Mouse (Mus musculus): ENCODE measurements around the gene Dennd6b.

Gene Dennd6b

DNA sequence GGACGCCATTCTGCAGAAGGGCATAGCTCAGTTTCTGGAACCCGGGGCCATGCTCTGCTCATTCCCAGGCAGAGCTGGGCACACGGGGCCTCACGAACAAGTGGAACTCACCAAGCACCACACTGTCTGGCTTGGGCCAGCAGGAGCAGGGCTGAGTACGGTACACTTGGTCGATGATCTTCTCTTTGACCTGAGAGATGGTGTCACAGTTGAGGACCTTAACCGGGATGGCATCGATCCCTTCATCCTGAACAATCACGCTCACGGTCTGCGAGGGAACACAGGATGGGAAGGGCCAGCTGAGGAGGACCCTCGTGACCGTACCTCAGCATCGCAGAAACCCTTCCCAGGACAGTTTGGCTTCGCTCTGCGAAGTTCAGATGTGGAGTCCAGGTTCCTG is 37.8 kb downstream of the Dennd6b start:
- no peak for DNase-seq (ENCODE audit: low read depth, low spot score)

DNA sequence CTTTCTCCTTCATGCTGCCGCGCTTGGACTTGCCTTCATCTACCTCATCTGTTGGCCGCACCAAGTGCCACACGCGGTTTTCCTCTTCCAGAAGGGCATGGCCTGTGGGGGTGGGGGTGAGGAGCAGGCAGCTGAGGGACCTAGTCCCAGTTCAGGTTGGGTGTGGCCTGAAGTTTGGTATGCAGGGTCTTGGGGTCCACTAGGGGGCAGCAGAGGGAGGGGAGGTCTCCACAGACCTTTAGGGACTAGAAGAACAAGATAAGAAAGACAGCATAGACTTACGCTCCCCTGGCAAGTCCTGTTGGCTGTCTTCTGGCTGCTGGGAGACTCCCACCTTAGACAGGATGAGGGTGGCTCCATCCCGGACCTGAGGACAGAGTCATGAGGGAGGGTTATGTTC is 38.3 kb downstream of the Dennd6b start:
- DNase-seq (ENCODE audit: low read depth, low spot score), result peak; percentile 95

DNA sequence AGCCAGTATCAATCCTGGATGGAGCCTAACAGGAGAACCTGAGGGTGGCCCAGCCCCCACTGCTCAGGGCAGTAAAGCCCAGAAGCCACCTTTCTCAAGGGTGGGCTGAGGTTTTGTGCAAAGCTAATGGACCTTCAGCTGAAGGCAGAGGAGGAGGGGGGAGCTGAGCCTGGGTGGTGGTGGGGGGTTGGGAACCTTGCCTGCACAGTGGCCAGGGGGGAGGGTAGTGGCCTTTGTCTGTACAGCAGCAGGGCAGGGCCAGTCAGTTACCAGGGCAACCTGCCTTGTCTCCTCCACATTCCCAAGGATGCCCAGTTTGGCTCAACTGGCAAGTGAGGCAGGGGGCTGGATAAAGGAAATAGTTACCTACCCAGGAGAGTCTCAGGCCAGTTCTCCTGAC is 44.0 kb downstream of the Dennd6b start:
- DNase-seq (ENCODE audit: low read depth, low spot score), result no peak

DNA sequence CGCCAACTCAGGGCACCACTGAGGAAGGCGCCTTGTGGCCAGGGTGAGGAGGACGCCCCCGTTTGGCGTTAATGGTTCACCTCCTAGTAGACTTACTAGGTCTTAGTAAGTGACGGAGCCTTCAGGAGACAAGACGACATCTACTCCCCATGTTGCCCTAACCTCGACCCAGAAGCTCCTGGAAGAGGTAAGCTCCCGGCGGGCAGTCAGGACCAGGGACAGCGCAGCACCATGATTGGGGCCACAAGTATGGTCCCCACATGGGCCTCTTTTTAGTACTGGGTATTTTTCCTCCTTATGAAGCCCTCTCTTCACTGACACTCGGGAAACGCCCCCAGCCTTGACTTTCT is 46.3 kb downstream of the Dennd6b start:
- DNase-seq (ENCODE audit: low read depth, low spot score), result peak; percentile 84

DNA sequence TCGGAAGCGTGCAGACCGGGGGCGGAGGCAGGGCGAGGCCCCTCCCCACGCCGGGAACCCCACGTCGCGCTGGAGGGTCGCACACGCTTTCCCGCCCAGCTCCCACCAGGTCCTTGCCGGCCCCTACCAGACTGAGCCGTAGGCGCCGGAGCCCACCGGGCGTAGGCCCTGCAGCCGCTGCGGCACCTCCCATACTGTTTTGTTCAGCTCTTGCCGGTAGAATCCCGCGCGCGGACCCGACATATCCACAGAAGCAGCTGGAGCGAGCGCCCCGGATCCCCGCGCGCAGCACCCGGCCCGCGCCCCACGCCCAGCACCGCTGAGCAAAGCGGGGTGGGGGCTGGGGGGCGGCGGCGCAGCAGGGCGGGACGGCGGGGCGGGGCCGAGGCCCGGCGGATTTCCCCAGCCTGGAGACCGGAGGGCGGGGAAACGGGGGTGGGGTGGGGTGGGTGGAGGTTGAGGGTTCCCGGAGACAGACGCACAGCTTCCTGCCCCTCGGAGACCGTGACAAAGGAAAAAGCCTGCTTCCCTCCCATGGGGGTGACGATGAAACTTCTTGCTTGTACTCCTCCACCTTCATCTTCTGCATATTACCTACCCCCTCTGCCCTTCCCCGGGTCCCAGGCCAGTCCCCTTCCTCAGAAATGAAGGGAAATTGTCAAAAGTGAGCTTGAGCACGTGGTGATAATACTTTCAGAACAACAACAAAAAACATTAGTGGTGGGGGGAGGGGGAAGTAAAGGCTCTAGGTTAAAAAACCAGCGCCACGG is 46.8 kb downstream of the Dennd6b start, which contains the start of gene Mapk11:
Mapk11 (minus strand) TSS at position 358 of the 770 bp plus-strand sequence.
- peak; percentile 71 for DNase-seq (ENCODE audit: low read depth, low spot score)

DNA sequence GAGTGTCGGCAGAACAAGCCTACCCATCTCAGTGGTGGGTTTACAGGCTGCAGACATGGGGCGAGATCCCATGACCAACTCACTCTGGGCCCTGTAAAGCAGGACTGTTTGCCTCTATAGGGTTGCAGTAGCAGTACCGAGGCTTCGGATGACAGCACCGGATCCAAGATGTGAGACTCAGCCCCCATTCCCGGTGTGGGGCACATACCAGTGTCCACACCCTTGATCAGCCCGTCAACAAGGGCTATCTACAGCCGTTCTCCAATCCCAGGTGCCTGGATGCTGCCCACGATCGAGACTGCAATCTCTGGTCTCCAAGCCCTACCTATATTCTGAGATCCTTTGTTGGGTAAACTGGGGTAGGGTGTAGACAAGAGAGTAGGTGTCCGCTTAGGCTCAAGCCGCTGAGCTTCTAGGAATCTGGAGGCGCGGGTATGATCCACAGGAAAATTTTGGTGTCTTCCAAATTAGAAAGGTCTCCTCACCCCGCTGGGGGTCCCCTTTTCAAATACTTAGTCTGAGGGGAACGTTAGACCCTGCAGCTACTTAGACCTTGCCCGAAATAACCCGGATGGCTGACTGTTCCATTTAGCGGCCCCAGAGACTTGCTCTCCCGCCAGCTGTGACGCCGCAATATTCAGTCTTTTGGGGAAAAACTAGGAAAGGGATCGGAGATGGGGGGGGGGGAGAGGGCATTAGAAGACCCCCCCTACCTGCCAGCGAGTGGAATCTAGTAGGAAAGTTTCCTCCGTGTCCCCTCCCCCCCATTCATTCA is 47.6 kb downstream of the Dennd6b start:
- DNase-seq (ENCODE audit: low read depth, low spot score), result peak; percentile 28

DNA sequence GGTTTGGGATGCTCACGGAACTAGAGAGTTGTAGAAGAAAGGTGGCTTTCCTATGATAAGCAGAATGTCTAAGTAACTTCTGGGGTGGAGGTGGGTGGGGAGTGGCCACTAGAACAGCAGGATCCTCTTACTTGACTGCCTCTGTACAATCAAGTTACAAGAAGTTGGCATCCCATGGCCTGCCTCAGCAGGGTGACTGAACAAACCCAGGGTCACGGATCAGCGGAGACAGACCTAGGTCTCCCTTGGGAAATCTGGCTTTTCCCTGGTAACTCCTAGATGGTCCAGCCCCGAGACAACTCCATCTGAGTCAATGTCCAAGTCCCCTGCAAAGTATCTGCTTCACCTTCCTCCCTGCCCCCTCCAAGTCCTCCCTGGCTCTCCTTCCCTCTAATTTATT is 48.4 kb downstream of the Dennd6b start:
- DNase-seq (ENCODE audit: low read depth, low spot score), result no peak

DNA sequence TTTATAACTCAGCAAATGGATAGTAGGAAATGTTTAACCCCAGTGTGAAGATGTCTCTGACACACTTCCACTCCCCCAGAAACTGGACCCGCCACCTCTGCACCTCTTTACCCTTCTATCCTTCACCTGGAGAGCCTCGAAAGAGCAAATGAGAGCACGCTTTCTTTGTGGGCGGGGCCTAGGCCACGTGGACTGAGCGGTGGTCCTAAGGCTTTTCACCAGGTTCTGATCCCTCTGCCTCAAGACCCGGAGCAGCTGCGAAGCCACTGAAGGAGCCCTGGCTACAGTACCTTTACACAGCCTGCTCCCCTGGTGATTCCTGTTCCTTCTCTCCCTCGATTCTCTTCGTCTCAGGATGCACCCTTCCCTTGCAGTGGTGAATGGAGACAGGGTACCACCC is 48.8 kb downstream of the Dennd6b start:
- peak; percentile 33 for DNase-seq (ENCODE audit: low read depth, low spot score)

DNA sequence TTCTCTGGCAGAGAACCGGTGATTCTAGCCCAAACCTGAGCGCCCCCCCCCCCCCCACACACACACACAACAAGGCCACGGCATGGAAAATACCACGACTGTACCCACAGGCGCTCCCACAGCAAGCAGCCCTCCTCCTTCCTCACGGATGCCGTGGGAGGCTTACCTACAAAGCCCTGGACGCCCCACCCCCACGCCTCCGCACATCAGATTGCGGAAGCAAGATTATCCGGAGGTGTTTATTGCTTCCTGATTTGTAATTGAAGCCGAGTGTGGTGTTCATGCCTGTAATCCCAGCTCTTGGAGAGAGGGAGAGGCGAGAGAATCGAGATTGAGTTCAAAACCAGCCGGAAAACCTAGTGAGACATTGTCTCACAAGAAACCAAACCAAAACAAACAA is 49.3 kb downstream of the Dennd6b start:
- peak; percentile 26 for DNase-seq (ENCODE audit: low read depth, low spot score)

DNA sequence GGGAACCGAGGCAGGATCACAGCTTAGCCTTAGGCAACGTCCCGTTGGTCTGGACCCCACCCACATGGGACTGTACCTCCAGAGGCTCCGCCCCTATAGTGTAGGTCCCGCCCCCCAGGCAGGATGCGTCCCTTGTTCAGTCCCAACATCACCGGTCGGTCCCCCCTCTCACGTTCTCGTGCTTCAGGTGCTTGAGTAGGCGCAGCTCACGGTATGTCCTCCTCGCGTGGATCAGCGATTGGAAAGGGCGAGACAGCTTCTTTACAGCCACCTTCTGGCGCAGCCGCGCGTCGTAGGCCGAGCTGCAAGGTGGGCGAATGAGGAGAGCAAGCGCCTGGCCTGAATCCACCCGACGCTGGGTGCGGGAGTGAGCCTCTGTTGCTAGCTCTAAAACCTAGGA is 49.8 kb downstream of the Dennd6b start:
- DNase-seq (ENCODE audit: low read depth, low spot score), result peak; percentile 88

DNA sequence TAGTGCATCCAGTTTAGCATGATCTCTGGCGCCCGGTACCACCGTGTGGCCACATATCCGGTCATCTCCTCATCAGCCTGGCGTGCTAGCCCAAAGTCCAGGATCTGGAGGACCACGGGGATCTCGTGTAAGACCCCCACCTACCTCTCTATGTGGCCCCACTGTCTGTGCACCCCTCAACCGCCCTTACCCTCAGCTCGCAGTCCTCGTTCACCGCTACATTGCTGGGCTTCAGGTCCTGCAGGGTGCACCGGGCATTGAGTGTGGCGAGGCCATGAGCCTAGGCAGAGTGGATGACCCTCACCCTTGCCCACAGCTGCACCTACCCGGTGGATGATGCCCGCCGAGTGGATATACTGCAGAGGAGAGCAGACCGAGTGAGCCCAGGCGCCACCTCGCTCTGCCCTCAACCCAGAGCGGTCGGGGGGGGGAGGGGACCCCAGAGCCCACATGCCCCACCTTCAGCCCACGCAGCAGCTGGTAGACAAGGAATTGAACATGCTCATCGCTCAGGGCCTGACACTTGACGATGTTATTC is 50.4 kb downstream of the Dennd6b start:
- no peak for DNase-seq (ENCODE audit: low read depth, low spot score)

DNA sequence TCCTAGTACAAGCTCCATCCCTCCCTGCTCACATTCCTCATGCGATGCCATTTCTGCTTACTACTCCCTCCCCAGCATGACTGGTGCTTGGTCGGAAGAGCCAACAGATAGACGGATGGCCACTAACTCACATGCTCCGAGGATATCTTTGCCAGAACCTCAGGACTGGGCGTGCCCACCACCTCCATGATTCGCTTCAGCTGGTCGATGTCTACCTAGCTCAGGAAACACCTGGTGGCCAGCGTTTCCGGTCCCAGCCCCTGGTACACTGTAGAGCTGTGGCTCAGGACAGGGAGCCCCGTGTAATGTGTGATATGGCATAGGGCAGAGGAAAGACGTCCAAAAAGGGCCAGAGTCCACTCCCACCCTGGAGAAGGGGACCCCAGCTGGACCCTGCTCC is 51.3 kb downstream of the Dennd6b start:
- DNase-seq (ENCODE audit: low read depth, low spot score), result no peak

DNA sequence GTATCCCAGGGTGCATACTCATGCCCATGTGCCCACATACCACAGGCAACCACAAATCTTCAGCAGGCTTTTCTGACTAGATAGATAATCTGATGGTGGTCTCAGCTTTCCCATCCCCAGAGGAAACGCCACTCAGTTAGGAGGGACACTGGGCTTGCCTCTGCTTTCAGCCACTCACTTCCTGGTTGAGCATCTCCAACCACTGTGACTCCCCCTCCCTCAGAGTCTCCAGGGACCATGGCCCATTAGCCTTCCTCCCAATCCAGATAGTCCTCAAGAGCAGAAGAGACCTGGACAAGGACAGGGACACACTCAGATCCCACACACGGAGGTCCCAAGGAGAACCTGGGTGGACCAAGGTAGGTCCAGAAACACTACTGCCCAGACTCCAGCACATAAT is 53.2 kb downstream of the Dennd6b start:
- DNase-seq (ENCODE audit: low read depth, low spot score), result no peak

DNA sequence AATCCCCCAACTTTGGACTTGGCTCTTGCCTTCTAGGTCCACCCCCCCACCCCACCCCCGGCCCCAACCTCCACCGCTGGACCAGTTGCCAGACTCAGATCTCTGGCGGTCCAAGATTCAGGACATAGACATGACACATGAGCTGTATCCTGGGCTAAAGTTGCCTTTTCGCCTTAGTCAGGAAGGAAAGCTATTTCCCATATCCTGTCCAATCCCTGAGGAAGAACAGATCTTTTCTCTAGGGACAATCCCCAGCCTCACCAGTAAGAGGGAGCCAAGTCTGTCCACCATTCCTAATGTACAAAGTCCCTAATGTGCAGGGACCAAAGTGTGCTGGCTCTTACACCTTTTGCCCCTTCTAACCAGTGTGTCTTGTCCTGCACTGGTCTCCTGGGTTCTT is 54.4 kb downstream of the Dennd6b start:
- no peak for DNase-seq (ENCODE audit: low read depth, low spot score)

DNA sequence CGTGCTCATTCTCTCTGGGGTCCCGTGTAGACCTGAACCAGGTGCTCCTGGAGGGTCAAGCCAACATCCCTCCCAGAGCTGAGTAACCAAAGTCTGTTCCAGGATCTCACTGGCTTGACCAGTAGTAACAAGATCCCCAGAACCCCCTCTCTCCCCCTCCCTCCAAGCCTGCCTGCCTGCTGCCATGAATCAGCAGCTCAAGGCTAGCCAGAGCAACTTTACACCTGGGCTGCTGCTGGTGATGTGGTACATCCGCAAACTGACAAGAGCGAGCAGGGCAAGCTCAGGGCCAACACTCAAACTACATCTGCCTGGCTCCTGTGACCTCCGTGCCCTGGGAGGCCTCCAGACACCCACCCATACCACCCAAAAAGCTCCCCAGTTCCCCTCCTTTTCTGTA is 54.9 kb downstream of the Dennd6b start:
- no peak for DNase-seq (ENCODE audit: low read depth, low spot score)

DNA sequence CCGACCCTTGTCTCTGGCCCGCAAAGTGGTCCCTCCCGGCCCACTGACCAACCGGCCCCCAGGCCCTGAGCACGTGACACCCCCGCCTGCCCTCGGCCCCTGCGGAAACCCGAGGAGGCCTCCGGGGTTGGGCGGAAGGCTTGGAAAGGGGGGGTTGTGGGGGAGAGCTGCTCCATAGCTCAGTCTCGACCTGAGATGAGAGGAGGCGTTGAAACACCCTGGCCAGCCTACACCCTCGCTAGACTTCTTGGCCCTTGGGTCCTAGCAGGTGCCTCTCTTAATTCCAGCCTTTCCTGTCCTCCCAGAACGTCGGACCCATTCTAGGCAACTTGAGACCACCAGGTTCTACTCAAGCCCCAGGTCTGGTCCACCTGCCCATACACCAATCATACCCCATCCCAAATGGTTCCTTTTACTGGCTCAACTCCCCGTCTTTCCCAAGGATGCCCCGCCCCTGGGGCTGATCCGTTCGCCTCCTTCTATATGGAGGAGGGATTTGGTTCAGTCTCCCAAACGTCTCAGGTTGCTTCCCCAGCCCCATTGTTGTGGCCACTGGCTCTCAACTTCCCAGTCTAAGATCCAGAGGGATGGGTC is 55.5 kb downstream of the Dennd6b start, which contains the start of gene Mapk12:
Mapk12 (minus strand) TSS at position 45 of the 594 bp plus-strand sequence.
- DNase-seq (ENCODE audit: low read depth, low spot score), result peak; percentile 87

DNA sequence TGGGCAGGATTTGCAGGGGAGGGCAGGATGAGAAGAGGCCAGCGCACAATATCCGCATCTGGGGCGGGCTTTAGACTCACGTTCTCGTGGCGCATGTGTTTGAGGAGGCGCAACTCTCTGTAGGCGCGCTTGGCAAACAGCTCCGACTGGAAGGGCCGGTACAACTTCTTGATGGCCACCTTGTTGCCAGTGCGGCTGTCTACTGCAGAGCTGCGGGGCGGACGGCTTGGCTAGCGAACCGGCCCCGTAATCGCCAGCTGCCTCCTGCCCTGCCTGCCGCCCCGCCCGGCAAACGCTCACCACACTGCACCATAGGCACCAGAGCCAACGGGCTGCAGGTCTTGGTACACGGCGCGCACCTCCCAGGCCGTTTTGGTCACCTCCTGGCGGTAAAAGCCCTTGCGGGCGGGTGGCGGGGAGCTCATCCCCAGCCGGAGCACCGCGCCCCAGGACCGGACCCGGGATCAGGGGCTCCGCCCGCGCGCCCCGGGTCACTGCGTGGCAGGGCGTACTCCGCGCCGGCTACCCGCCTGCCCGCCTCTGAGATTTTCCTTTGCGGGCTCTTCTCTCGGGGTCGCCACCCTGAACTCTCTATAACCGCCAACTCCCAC is 56.1 kb downstream of the Dennd6b start:
- DNase-seq (ENCODE audit: low read depth, low spot score), result peak; percentile 45

DNA sequence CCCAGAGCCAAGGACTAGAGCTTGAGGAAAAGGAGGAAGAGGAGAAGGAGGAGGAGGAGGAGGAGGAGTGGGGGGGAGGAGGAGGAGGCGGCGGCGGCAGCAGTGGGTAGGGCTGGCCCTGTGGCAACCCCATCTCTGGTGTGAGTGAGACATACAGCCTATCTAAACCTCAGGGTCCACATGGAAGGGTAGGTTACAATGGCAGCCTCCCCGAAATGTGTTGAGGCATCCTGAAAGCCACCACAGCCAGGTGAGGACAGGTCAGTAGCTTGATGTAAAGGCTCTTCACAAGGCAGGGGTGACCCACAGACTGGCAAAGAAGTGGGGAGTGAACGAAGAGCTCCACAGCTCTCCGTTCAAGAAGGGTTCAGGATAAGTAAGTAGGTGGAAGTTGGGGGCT is 57.8 kb downstream of the Dennd6b start:
- no peak for DNase-seq (ENCODE audit: low read depth, low spot score)

DNA sequence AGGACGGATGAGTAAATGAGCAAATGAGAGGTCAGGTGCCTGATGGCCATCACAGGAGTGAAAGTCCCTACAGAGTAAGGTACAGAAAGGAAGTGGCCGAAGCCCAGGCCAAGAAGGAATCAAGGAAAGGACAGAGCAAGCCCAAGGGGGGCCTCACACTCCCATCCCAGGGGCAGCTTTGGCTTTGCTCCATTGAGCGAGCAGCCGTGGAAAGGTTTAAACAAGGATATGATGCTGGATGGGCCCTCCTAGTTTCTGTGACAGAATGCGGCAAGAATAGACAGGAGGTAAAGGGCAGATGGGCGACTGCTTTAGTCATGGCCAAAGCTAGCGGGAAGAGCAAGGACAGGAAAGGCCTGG is 58.3 kb downstream of the Dennd6b start:
- no peak for DNase-seq (ENCODE audit: low read depth, low spot score)

DNA sequence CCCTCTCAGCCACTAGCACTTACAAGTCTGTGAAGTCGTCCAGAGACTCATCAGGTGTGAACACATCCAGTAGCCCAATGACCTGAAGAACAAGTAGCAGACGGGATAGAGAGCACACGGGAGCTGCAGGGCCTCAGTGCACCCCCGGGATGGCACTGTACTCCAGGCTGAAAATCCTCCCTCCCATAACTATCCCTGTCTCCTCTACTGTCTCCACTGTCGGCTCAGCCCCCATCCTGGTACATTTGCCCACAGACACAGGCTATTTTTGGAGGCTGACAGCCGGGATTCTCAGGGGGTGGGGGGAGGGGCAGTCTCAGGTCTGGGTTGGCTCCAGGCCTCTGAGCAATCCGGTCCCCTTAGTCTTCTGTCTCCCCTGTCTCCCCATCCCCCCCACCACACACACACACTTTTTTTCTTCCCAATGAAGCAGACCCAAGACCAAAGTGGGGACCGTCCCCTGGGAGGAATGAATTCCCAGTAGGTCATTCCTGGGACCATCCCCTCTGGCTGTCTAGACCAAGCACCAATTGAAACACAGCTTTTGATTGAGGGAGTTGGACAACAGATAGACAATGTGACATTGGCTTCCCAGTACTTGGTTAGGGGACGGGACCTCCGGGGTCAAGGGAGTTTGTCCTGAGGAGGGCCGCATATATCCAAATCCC is 58.8 kb downstream of the Dennd6b start:
- no peak for DNase-seq (ENCODE audit: low read depth, low spot score)

DNA sequence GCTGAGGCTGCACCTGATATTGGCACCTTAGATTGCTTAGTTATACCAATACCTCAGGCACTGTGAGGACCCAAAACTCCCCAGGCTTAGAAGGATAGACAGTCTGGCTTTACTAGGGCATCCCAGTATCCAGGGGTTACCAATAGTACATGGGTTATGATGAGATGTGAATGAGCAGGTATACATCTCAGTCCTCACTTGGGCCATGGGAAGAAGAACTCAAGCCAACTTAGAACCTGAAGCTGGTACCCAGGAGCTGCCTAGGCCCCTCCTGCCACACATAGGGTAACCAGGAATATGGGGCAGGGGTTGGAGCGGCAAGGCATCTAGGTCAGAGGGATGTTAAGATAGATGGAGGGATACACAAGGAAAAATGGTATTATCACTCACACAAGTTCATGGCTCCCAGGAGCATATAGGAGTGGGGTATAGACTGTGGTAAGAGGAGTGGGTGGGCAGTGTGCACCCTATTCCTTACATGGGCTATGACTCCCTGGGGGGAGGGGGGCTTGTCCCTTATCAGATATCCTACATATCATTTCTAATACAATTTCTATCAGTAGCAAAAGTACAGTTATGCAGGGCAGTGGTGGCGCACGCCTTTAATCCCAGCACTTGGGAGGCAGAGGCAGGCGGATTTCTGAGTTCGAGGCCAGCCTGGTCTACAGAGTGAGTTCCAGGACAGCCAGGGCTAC is 59.7 kb downstream of the Dennd6b start:
- no peak for DNase-seq (ENCODE audit: low read depth, low spot score)
